Mouse (Mus musculus) gastrocnemius, postnatal 10 days (tissue): ENCODE results near the gene Mul1. TPM values are rescaled to one million over a fixed set of nuclear protein-coding genes. Genes with fewer than 3 reads are reported as not detected.

Experiments used
- DNase-seq: peaks from one replicate; pipeline ENCODE4 v3.0.0; 2021; ENCODE audit warnings: mixed read lengths
- total RNA-seq, 2 experiments: library from RNA; stranded (reverse); gene quantifications; 2 replicates each; pipeline ENCODE4 v1.2.3; 2021

The Mul1 gene
- total RNA-seq, 2 experiments from 2014 or later = 32.3 to 35.7 TPM

GRCm38 (mm10) chr4:138461471-138461870, 27.0 kb downstream of the Mul1 start:
- no peak for DNase-seq

- DNase-seq = peak; percentile 27
Observed at GRCm38 (mm10) chr4:138462971-138463831, 28.7 kb downstream of the Mul1 start.

DNA sequence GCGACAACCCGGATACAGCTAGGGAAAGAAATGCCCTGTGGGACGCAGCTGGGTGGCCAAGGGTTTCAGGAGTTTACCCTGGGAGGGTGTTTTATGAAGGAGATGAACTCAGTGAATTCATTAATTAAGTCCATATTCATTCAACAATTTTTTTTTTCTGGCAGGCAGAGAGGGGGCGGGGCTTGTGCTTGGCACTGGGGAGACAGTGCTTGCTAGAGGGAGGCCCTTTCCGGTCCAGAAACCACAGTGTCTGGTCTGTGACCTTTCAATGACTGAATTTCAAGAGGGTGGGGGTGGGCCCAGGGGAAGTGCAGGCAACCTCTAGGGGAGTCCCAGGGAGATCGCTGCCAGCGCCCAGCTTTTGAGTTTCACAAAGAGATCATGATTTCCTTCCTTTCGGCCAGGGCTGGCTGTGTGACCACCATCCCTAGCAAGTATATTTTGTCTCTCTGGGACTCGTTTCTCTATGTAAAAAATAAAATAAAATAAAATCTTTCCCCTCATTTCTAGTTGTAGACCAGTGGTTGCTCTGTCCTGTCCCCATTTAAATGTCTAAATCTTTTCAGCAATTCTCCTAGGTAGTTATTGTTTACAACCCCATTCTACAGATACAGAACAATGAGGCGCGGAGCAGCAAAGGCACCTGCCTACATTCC, 29.5 kb downstream of the Mul1 start:
- DNase-seq = peak; percentile 71

DNA sequence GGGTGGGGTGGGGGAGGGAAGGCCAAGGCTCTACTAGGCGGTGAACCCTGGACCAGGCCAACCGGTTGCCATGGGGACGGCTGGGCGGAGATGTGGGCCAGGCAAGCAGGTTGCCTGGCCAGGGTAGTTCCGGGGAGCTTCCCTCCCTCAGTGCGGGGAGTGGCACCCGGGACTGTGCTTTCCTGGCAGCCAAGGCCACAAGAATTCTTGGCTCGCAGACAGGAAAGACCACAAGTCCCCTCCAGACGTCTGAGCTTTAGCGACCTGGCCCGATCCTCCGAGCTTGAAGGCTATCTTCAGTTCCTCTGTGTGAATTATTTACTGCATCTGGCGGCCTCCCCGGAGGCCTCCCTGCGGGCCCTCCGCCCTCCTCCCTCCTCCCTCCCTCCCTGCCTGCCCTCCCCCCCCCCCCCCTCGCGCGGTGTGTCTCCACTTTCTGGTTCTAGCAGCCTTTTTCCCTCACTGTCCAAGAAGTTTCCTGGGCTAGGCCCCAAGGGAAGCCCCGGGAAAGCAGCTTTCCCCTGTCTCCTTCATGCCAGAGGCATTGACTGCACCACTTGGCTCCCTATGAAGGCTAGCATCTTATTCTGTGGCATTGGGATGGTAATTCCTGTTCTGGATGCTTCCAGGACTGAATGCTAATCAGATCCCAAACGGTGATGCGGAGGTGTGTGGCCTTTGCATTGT, 30.3 kb downstream of the Mul1 start:
- peak; percentile 68 for DNase-seq

DNA sequence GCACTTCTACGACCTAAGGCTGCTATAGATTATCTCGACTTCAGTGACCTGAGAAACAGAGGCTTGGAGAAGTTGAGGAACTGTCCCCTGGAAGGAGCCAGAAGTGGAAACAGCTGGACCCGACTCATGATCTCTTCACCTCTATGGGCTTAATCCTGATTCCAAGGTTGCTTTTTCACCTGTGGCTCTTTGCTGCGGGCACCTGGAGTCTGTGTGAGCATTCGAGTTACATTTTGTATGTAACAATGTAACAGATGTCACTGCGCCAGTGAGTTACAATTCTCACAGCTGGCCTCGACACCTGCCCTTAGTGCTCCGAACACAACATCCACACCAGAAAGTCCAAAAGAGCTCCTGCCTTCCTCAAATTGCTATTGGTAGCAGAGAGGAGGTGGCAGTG, 31.0 kb downstream of the Mul1 start:
- no peak for DNase-seq

GRCm38 (mm10) chr4:138466690-138467089, 32.2 kb downstream of the Mul1 start:
- DNase-seq = no peak

- no peak for DNase-seq
Observed at GRCm38 (mm10) chr4:138467451-138467850, 33.0 kb downstream of the Mul1 start.

DNA sequence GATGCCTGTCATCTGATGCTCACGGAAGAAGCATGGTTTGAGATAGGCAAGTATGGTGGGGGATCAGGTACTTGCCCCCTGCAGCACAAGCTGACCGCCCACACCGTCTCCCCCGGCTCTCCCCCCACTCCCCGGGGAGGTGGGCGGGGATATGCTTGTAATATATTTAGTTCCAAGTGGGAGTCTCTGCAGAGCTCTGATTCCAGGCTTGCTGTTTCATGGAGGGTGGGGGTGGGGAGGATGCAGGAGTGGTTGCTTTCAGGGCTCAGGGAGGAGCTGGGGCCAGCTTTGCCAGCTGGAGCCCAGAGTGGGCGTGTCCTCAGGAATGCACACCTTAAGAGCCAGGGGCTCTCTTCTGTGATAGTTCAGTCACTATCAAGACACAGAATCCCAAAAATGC, 34.6 kb downstream of the Mul1 start:
- peak; percentile 34 for DNase-seq

GRCm38 (mm10) chr4:138471241-138471640, 36.8 kb downstream of the Mul1 start:
- DNase-seq = no peak

GRCm38 (mm10) chr4:138479595-138479994, 45.1 kb downstream of the Mul1 start:
- DNase-seq = no peak

DNA sequence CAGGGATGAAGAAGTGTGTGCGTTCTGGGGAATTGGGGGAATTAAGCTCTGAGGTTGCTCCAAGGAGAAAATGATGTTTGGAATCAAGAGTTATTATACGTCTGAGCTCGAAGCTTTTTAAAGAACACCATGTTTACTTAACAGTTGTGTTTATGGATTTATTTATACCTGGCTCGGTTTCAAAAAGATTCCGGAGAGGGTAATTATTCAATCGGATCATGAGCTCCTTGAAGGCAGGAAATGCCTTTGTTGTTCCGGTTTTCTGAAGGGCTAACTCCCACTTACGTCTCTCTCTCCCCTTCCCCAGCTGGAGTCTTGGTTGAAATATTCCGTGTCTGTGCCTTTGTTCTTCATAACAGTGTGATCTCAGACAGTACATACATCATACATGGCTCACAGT, 46.5 kb downstream of the Mul1 start:
- no peak for DNase-seq

- no peak for DNase-seq
Observed at GRCm38 (mm10) chr4:138482721-138483120, 48.2 kb downstream of the Mul1 start.

DNA sequence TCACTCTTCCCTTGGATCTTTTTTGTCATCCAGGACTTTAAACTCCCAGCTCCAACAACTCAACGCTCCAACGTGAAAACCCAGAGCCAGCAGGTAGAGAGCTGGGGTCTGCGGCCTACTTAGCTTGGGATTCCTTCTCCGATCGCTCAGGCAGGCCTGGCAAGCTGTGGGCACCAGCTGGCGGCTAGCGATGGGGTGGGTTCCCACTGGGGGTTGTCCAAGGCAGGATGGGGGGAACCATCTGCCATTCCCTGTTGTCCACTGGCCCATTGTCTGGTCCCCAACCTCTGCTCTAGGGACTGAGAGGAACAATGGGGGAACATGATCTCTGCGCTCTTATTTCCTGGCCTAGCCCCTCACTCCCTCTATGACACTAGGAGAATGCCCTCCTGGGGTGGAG, 53.8 kb downstream of the Mul1 start:
- no peak for DNase-seq

GRCm38 (mm10) chr4:138491088-138491487, 56.6 kb downstream of the Mul1 start:
- DNase-seq = no peak

Other genes starting within 250 kb of the Mul1 start
- gene Hp1bp3, start 218.4 kb upstream of the Mul1 start, total RNA-seq = 10 to 100 TPM; 65.5 to 73.8 TPM
- gene Sh2d5, start 184.3 kb upstream of the Mul1 start, total RNA-seq = under 1 TPM; 0.09 to 0.11 TPM
- gene Kif17, start 184.2 kb upstream of the Mul1 start, total RNA-seq = under 1 TPM in 1 of 2 experiments, not detected in 1; 0.14 TPM
- 10 to 100 TPM; 74.4 to 82.9 TPM for gene Ddost, start 129.9 kb upstream of the Mul1 start, total RNA-seq
- gene Pink1, start 108.4 kb upstream of the Mul1 start, total RNA-seq = 100 to 1,000 TPM; 228 to 240 TPM
- 1 to 10 TPM; 2.5 to 2.8 TPM for gene Cda, start 66.7 kb upstream of the Mul1 start, total RNA-seq
- gene Fam43b, start 38.1 kb upstream of the Mul1 start, total RNA-seq = under 1 TPM in 1 of 2 experiments, not detected in 1; 0.11 TPM
- gene Camk2n1, start 19.6 kb downstream of the Mul1 start, total RNA-seq = 1 to 10 TPM; 5.9 to 7.2 TPM
- not detected for gene Vwa5b1, start 201.2 kb downstream of the Mul1 start, total RNA-seq